Mouse (Mus musculus) C2C12 (cell line): ENCODE data around the gene Zfp143.

Experiments
- CTCF ChIP-seq: IDR thresholded peaks from one replicate; pipeline ENCODE4 v1.5.1; 2011; ENCODE audit not compliant: control insufficient read depth, insufficient read depth, insufficient read length
- MAX ChIP-seq: IDR thresholded peaks from one replicate; pipeline ENCODE4 v1.6.1; 2011; ENCODE audit warnings: mild to moderate bottlenecking, control low read depth
- MYOD1 ChIP-seq: IDR thresholded peaks from one replicate; pipeline ENCODE4 v1.6.1; 2011; ENCODE audit warnings: low read depth; ENCODE audit not compliant: control insufficient read depth, insufficient read length
- MYOG ChIP-seq: IDR thresholded peaks from one replicate; pipeline ENCODE4 v1.6.1; 2011; ENCODE audit not compliant: control insufficient read depth, insufficient read length; ENCODE audit errors: extremely low read depth

GRCm38 (mm10) chr7:110011417-110011816 lies 49.6 kb upstream of the Zfp143 start:
- TF ChIP-seq CTCF (no peak), MYOG (no peak), MYOD1 (no peak), MAX (no peak)
